Mouse (Mus musculus): ENCODE measurements at regions not wholly inside any gene's neighbourhood (a gene's known extent, or its start where the extent isn't known, plus 50 kb on each side); places are given as distances from the start of the nearest gene placed in this dataset.

DNA sequence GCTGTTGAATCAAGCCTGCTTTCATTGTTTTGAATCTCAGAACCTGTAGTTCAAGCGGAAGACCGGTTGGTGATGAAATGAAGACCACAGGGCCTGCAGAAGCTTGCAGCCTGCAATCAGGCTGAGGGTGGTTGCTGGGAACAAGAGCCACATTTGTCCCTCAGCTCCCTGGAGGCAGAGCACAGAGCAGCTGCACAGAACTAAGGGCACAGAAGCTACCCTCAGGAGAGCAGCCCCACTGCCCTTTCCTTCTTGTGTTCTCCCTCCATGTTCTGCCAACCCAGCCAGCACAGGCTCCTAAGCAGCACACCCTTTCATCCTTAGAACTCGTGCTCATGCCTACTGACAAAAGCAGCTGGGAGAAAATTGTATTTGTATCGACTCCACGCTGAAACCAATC lies 225.9 kb upstream of the Zbtb20 start:
- no peak for TF ChIP-seq E2F4 (IDR thresholded peaks at IDR 0.05; ENCODE audit: insufficient replicate concordance, low read depth, low read length)
- no peak for TF ChIP-seq UBTF (IDR thresholded peaks at IDR 0.05; ENCODE audit: low read depth, low read length)
- TF ChIP-seq CTCF (conservative IDR thresholded peaks at IDR 0.05 in 1 of 2, IDR thresholded peaks at IDR 0.05 in 1 of 2; ENCODE audit: low read depth in 2 of 2, low read length in 2 of 2) = no peak
- no peak for TF ChIP-seq ELF1 (IDR thresholded peaks at IDR 0.05; ENCODE audit: low read depth, low read length)
- no peak for TF ChIP-seq RAD21 (IDR thresholded peaks at IDR 0.05; ENCODE audit: low read depth, low read length)
- TF ChIP-seq MAX (IDR thresholded peaks at IDR 0.05; ENCODE audit: low read length) = no peak
- TF ChIP-seq ETS1 (conservative IDR thresholded peaks at IDR 0.05; ENCODE audit: low read depth, low read length) = no peak
- TF ChIP-seq SMC3 (IDR thresholded peaks at IDR 0.05; ENCODE audit: low read depth, low read length) = no peak
- no peak for TF ChIP-seq POLR2A (IDR thresholded peaks at IDR 0.05; ENCODE audit: low read depth, low read length)
- TF ChIP-seq ZKSCAN1 (IDR thresholded peaks at IDR 0.05; ENCODE audit: borderline replicate concordance, low read depth, low read length) = no peak
- TF ChIP-seq RCOR1 (conservative IDR thresholded peaks at IDR 0.05; ENCODE audit: low read depth, low read length) = no peak
- TF ChIP-seq EP300 (IDR thresholded peaks at IDR 0.05; ENCODE audit: low read length) = no peak
